ENCODE assay signal across 7 mouse cellular contexts in genomic region chr8:122551265-122552051, GRCm38 (mm10). TPM values are rescaled to one million over a fixed set of nuclear protein-coding genes. Genes with fewer than 3 reads are reported as not detected.
DNase-seq lines count a peak whose midpoint lies in the region; ATAC-seq lines count a peak whose summit lies in the region.

Gene Piezo1, minus strand, starts transcription at chr8:122551329.

- H3K27ac ChIP-seq in embryonic facial prominence, embryonic 11.5 days (replicated peaks; ENCODE audit: low read depth, low read length): peak within 1 kb of the TSS; percentile 67
- peak within 1 kb of the TSS; percentile 81 for H3K27ac ChIP-seq in limb, embryonic 12.5 days
- no peak within 1 kb of the TSS for H3K27ac ChIP-seq in midbrain, embryonic 14.5 days (replicated peaks; ENCODE audit: low read depth, low read length)

- no peaks in the 10 kb centered on the region for H3K36me3 ChIP-seq in embryonic facial prominence, embryonic 11.5 days (replicated peaks; ENCODE audit: control insufficient read depth, insufficient read depth, low read depth, low read length)
- H3K36me3 ChIP-seq in limb, embryonic 12.5 days: no peaks in the 10 kb centered on the region
- no peaks in the 10 kb centered on the region for H3K36me3 ChIP-seq in midbrain, embryonic 14.5 days (ENCODE audit: control insufficient read depth, insufficient read depth, low read length)

- ATAC-seq in embryonic facial prominence, embryonic 11.5 days (replicated peaks; ENCODE audit: insufficient number of reproducible peaks, low FRiP score, low TSS enrichment, low read depth): peak; percentile 53; the same call in 1 of the 2 replicates
- ATAC-seq in limb, embryonic 12.5 days (ENCODE audit: insufficient number of reproducible peaks, insufficient read depth, low FRiP score, low TSS enrichment, low read depth): peak; percentile 69
- no peak for ATAC-seq in midbrain, embryonic 14.5 days (ENCODE audit: low FRiP score, low TSS enrichment)

- H3K4me2 ChIP-seq in embryonic facial prominence, embryonic 11.5 days (ENCODE audit: low read depth, low read length): peak within 1 kb of the TSS; percentile 94
- H3K4me2 ChIP-seq in limb, embryonic 12.5 days: peak within 1 kb of the TSS; percentile 88
- H3K4me2 ChIP-seq in midbrain, embryonic 14.5 days (ENCODE audit: low read length): peak within 1 kb of the TSS; percentile 80

- H3K27me3 ChIP-seq in embryonic facial prominence, embryonic 11.5 days (ENCODE audit: control insufficient read depth, insufficient read depth, low read length): no peaks in the 10 kb centered on the region
- H3K27me3 ChIP-seq in limb, embryonic 12.5 days: 0 out of 2 replicates have a peak, but pooled peaks cover 3% of the 10 kb centered on the region
- peaks cover 26% of the 10 kb centered on the region for H3K27me3 ChIP-seq in midbrain, embryonic 14.5 days (ENCODE audit: control insufficient read depth, insufficient read depth, low read length)

- no peaks in the 10 kb centered on the region for H3K9me3 ChIP-seq in embryonic facial prominence, embryonic 11.5 days (replicated peaks; ENCODE audit: control insufficient read depth, low read length)
- H3K9me3 ChIP-seq in limb, embryonic 12.5 days: no peaks in the 10 kb centered on the region
- no peaks in the 10 kb centered on the region for H3K9me3 ChIP-seq in midbrain, embryonic 14.5 days (ENCODE audit: control insufficient read depth, low read length)

- H3K9ac ChIP-seq in embryonic facial prominence, embryonic 11.5 days (replicated peaks; ENCODE audit: low read length): peak within 1 kb of the TSS; percentile 91
- H3K9ac ChIP-seq in limb, embryonic 12.5 days (replicated peaks): peak within 1 kb of the TSS; percentile 85
- H3K9ac ChIP-seq in midbrain, embryonic 14.5 days (replicated peaks; ENCODE audit: low read length): peak within 1 kb of the TSS; percentile 49

- 14% methylated on average over 45 of the region's 56 CpGs for WGBS in embryonic facial prominence, embryonic 11.5 days
- 12% methylated on average over 52 of the region's 56 CpGs for WGBS in limb, embryonic 12.5 days
- 11% methylated on average over 56 of the region's 56 CpGs for WGBS in midbrain, embryonic 14.5 days

- peak within 1 kb of the TSS; percentile 66 for H3K4me3 ChIP-seq in embryonic facial prominence, embryonic 11.5 days (ENCODE audit: low read depth, low read length)
- H3K4me3 ChIP-seq in limb, embryonic 12.5 days (replicated peaks): peak within 1 kb of the TSS; percentile 67
- peak within 1 kb of the TSS; percentile 45 for H3K4me3 ChIP-seq in midbrain, embryonic 14.5 days (replicated peaks; ENCODE audit: low read depth, low read length)

- H3K4me1 ChIP-seq in embryonic facial prominence, embryonic 11.5 days (ENCODE audit: control insufficient read depth, insufficient read depth, low read length): peaks cover 6% of the 10 kb centered on the region
- peaks cover 39% of the 10 kb centered on the region for H3K4me1 ChIP-seq in limb, embryonic 12.5 days (replicated peaks)
- H3K4me1 ChIP-seq in midbrain, embryonic 14.5 days (ENCODE audit: control insufficient read depth, insufficient read depth, low read length): peaks cover 7% of the 10 kb centered on the region; the same call in 1 of the 2 replicates

- DNase-seq in adrenal gland, adult 8-10 months: peak; percentile 82
- DNase-seq in embryonic facial prominence, embryonic 11.5 days (ENCODE audit: low spot score): peak; percentile 90
- DNase-seq in heart, adult 11 months: peak; percentile 99
- peak; percentile 90 for DNase-seq in kidney, adult 11 months
- DNase-seq in midbrain, embryonic 14.5 days: peak; percentile 71
- peak; percentile 86 to 96 for DNase-seq in spleen, adult 18-20 months

RNA-seq across cellular contexts. Expression of gene Piezo1, which starts in this region (rescaled TPM):
- 10 to 100 TPM; 13.8 to 25.2 (median 18.5) TPM for total RNA-seq in adrenal gland, adult 8-10 months (2022)
- 3.4 and 5.9 TPM in 2 replicates for polyA plus RNA-seq in embryonic facial prominence, embryonic 11.5 days (2014; fragmentation: Nextera tagmentation; extraction: Ambion mirVana)
- 11.9 and 13.9 TPM in 2 replicates for polyA plus RNA-seq in limb, embryonic 12.5 days (2016; fragmentation: Nextera tagmentation; extraction: Ambion mirVana)
- polyA plus RNA-seq in midbrain, embryonic 14.5 days (2014; fragmentation: Nextera tagmentation; extraction: Ambion mirVana): 1.0 and 4.6 TPM in 2 replicates
